Mouse (Mus musculus) liver (tissue): ENCODE results near the gene Aasdh.
"Not testable (repeated sequence)": the region's sequence is repeated elsewhere in the genome, so short reads cannot be mapped to it uniquely, and the experiment has no call there.

Experiments used
- DNase-seq: peaks from one replicate; pipeline ENCODE4 v3.0.0-alpha.2; 2020; ENCODE audit warnings: mixed read lengths

Gene Aasdh

GRCm38 (mm10) chr5:76905405-76906154, at the start of gene Aasdh:
TSS of gene Aasdh (minus strand) at chr5:76905514.
- peak; percentile 97 for DNase-seq

- no peak for DNase-seq
These were observed 49.1 kb upstream of the Aasdh start for GRCm38 (mm10) chr5:76954271-76954900.

DNA sequence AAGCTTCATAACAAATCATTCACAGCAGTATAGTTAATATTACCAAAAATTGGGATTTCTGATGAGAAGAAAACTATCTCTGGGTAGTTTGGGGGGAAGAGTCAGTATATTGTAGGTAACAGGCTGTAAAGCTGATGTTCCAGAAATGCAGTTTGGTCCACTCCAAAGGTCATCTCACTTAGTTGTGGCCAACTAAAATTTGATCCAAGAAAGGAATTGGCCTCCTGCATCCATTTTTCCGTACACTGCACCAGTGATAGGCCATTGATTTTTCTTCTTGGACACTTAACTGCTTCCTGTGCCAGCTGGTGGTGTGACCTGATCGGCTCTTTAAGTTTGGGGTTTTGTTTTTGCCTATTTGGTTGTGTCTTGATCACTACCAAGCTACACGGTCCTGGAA, 48.5 kb upstream of the Aasdh start:
- DNase-seq: no peak

DNA sequence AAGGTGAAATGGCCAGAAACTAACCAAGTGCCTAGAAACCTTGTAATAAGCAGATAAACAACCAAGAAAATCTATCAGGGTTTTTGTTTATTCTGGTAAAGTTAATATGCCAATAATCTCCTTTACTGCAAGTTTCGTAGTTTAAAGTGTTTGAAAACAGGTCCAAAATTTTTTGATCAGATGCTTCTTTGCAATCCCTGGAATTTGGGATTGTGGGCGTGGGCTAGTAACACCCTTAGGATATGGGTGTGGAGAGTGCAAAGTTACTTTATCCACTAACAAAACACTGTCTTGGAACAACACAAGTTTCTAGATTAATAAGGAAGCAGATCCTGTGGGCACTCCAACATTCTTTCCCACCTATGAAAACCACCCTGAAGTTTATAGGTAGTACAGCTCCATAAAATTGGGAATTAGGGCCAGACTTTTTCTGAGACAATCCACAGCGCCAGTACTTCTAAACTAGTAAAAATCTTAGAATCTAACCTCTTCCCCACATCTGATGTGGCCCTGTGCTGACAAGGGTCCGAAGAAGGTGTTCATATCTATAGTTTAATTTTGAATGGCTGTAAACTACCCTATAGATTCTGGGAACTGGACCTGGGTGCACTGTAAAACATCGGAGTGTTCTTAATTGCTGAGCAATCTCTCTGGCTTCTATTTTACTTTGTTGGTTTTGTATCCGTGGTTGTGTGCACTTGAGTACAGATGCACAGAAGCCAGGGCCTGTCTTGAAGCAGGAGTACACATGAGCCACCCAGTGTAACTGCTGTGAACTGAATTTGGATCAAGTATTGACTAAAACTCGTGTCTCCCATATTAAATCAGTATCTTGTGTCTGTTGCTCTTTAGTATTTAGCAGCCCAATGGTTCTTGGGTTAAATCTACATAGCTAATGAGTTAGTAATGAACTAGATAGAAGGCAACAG, 47.1 kb upstream of the Aasdh start:
- DNase-seq: peak; percentile 12

DNA sequence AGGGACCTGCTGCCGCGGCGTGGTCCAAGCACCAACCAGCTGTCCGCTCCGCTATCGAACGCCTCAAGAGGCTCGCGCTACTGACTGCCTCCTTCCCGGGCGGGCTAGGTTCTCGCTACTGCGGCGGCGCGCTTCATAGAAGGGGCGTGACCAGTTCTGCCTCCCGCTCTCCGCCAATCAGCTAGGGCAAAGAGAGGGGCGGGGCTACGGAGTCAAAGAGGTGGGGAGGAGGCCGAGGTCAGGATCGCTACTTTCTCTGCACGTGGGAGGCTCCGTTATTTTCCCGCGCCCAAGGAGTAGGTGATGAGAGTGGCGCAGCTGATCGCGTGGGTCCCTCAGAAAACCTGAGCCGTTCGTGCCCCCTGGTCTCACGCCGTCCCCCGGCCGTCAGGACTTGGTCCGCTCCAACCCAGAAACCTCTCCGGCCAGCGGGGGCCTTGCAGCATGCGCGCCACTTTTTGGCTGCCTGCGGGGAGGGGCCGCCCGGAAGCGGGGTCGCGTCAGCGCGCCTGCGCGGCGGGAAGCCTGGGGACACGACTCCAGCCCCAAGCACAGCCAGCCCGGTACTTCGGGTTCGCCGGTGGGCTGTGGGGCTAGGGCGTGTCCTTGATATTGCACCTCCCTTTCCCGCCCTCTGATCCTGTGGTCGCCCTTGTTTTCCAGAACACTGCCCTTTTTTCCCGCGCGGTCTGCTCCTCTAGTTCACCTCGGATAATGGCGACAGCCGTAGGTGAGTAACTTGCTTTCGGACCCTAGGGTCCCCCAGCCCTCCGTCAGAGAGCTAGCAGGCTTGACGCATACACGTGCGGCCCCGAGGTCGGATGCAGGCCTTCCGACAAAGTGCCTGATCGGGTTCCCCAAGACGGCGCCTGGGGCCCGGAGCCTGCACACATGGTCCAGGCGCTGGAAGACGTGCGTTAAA, 46.1 kb upstream of the Aasdh start, which contains the start of the genes Paics and Ppat:
Gene Paics (plus strand): TSS at position 202 of the 922 bp plus-strand sequence.
Gene Ppat (minus strand): TSS at position 473 of the 922 bp plus-strand sequence.
- DNase-seq: peak; percentile 99

DNA sequence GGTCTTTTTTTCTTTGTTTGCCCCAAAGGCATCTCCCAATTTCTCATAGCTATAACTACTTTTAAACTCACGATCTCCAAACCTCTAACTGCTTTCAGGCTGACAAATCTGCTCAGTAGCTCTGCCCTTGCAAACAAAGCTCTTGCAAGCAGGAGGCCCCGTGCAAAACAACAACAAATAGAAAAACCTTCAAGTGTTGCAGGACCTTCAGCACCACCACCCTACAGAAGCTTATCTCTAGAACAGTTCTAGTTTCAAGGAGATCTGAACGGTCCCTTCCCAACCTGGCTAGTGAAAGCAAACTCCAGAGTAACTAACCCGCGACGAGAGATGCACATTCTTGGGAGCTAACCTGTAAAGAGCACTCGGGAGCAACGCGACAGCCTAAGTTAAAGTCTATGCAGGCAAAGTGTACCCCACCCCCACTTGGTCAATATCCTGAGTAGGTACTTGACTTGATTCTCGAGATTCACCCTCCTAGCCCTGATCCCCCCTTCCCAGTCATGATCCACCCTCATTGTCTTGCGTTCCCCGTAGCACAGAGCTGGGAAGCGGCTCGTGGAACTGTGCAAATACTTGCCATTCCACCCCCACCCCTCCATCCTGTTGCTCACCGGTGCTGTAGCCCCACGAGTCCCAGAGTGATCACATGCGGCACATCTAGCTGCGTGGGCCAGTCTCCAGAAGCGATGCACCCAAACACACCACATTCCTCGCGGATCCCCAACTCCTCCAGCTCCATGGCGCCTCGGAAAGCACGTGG, 45.2 kb upstream of the Aasdh start:
- no peak for DNase-seq

DNA sequence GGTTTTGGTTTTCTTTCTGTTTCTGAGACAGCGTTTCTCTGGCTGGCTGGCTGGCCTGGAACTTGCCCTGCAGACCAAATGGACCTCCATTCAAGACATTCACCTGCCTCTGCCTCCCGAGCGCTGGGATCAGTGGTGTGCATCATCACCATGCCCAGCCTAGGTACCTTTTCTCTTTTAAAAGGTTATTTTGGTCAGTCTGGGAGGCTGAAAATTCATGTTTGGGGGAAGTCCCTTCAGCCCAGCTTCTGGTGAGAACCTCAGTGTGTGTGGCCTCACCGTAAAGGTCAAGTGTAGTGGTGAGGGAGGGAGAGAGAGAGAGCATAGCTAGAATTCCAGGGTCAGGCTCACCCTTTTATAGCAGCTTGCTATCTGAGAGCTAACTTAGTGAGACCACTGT, 42.4 kb upstream of the Aasdh start:
- DNase-seq: no peak

DNA sequence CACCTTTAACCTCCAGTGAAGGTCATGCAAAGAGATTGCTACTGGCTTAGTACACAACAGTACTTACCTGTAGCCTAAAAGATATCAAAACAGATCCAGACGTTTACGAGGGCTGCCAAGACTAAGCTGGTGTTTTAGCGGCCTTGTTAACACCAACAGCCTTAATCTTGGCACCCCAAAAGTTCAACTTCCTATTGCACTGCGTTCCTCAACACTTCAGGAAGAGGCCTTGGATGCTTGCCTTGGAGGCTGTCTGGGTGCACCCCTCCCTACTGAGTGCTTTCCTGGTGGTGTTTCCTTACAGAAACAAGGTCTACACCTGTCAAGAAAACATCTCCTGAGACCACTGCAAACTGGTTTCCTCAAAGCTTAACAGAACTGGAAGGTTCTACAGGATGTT, 41.8 kb upstream of the Aasdh start:
- DNase-seq: no peak

GRCm38 (mm10) chr5:76945678-76946033, 40.3 kb upstream of the Aasdh start:
- no peak for DNase-seq

GRCm38 (mm10) chr5:76944965-76945677, 39.8 kb upstream of the Aasdh start:
- DNase-seq: no peak

DNA sequence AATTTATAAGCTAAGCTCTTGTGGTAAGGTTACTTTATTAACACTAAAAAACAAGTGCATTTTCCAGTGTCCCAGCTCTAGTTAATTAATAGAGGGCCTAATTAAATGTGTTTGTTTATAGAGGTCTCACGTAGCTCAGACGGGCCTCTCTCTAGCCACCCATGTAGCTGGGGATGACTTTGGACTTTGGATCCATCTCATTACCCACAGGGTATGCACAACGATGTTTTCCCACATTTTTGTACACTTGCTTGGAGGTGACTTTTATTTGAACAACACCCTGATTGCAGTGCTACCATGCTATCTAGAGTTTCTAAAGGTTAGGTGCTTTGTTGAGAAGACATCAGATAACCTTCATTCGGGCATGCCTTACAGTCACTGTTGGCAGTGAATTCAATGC, 37.2 kb upstream of the Aasdh start:
- DNase-seq: no peak

DNA sequence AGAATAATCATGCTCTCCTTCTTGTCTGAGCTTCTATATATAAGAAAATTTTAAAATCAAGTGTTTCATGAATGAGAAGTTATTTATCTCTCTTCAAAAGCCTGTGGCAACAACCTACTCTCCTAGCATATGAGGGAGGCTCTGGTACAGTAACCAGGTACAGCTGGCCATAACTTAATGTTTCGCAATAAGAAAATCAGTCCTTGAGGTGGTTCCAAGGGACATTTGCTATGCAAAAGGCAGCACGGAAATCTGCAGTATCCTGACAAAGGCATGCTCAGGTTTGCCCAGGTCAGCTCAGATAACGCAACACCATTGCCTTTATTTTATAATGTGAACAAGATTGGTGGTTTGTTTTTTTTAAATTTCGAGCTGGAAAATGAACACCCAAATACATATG, 36.7 kb upstream of the Aasdh start:
- no peak for DNase-seq

- DNase-seq: no peak
These were observed 34.4 kb upstream of the Aasdh start for GRCm38 (mm10) chr5:76939717-76940116.

GRCm38 (mm10) chr5:76929180-76929877, 24.0 kb upstream of the Aasdh start:
- DNase-seq: peak; percentile 24

DNA sequence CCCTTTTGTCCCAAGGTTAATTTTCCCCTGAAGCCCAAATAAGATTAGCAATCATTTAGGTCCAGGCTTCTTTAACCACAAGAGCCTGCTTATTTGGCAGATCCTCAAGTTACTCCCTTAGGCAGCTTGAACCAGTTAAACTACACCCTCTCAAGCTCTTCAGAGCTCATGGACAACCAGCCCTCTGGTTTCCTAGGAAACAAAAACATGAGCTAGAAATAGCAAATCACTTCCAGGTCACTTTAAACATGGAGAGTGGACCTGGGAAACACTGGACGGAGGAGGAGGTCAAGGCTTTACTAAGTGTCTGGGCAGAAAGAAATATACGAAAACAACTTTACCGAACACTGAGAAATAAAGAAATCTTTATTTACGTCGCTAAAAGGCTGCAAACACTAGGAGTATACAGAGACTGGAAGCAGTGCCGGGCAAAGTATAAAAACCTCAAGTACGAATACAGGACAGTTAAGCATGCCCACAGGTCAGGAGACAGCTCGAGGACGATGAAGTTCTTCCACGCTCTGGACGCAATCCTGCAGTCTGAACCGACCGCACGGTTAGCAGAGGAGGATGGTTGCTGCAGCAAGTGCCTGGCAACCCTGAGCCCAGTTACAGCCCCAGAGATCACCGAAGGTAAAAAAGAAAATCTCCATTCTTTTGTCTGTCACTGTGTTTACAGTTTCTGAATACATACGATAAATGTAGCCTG, 23.0 kb upstream of the Aasdh start:
- DNase-seq: no peak

DNA sequence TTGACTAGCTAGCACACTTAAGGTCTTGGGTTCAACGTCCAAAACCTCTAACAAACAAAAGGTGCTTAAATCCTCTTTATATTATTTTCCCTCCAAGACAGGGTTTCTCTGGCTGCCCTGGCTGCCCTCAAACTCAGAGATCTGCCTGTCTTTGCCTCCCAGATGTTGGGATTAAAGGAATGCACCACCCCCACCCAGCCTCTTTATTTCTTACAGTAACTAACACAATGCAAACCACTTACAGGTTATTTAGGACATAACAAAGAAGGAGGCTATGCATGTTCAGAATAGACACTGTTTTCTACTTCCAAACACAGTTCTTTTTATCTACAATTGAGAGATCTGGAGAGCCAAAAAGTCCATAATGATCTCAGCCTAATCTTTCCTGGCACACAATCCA, 19.0 kb upstream of the Aasdh start:
- no peak for DNase-seq

GRCm38 (mm10) chr5:76923428-76923827, 18.1 kb upstream of the Aasdh start:
- no peak for DNase-seq

GRCm38 (mm10) chr5:76922833-76923232, 17.5 kb upstream of the Aasdh start:
- no peak for DNase-seq

GRCm38 (mm10) chr5:76912522-76912921, 7.2 kb upstream of the Aasdh start:
- DNase-seq: not testable (repeated sequence)
